Mouse (Mus musculus) spleen, postnatal 10 days (tissue): Measurements from ENCODE around the gene Zfp980.
"Not testable (repeated sequence)": the region's sequence is repeated elsewhere in the genome, so short reads cannot be mapped to it uniquely, and the experiment has no call there.

ENCODE experiments used
- DNase-seq, 2 experiments: peaks; one replicate each; pipeline ENCODE4 v3.0.0; 2021 to 2022; ENCODE audit warnings: low spot score in 2 of 2

The Zfp980 gene

GRCm38 (mm10) chr4:145670385-145670784, at the start of gene Zfp980:
Gene Zfp980 (plus strand): TSS chr4:145670685.
- not testable (repeated sequence) for DNase-seq

DNA sequence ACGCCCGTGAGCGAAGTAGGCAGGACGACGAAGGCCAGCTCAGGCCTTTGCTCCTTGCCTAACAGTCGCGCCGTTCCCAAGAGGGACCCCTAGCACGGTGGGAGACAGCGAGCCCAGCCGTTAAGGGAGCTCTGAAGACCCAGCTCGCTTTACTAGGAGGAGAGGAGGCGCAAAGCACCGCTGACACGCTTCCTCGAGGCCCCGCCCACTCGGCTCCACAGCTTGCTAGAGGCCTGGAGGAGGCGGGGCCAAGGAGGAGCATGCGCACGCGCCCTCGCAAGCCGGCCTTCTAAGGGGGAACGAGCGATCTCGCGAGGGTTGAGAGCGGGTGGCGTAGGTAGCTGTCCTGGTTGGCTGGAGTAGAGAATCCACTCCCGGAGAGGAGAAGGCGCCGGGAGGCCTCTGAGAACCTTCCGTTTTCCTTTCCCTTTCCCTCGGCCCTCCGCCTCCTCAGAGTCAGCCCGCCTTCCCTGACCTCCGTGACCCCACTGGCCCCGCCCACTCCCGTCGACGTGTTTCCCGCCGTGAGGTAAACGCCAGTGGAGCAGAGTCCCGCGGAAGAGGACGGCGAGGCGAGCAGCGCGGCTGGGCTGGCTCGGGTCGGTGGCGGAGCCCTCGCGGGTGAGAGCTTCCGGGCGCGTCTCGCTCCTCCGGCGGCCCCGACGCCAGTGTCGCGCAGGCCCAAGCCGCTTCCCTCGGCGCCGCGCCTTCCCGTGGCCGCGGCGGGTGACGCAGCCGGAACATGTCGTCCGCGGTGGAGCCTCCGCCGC, 29.9 kb upstream of the Zfp980 start:
- DNase-seq: peak in 1 of 2 experiments; percentile 18

GRCm38 (mm10) chr4:145674286-145674780, 3.8 kb downstream of the Zfp980 start:
- not testable (repeated sequence) for DNase-seq

DNA sequence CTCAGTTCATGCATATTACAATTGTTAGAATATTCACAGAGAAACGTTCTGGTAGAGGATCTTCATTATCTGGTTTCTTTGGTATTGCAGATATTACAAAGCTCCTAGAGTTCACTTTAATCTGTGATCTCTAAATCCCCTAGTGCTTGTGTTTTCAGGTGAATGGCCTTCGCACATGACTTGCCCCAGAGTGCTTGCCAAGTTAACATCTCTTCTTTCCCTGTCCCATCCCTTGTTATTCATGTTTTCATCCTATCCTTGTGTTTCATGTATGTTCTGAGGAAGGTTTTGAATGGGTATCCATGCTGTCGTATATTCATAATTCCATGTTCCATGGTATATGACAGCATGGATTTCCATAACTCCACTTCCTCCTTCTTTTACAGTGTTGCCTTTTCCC, 9.7 kb downstream of the Zfp980 start:
- peak in 1 of 2 experiments; percentile 29 for DNase-seq

DNA sequence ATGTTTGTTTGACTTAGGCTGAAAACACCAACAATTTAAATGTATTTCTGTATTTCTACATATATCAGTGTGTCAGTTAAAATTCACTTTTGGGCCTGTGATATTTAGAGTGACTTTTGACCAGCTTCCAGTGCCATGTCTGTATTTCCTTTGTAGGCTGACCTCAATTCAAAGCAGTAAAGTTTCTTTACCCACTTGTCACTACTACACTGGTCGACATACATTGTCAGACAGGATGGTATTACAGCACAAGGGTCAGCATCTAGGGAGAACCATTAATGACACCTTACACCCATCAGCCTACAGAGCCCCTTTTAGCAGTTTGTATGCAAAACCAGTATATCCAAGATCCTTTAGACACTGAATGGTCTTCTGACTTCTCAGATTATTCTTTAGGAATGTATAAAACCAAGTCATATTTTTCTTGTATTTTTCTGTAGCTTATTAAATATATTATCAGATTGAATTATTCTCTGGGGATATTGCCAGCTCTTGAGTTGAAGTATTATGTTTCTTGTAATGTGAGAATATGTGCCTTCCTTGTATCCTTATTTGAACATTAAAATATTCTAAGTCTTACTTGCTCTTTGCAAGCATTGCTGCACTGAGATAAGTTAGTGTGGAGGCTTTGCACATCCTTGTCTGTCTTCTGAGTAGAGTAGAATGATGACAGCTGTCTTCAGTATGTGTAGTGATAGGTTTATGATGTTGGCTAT, 10.3 kb downstream of the Zfp980 start:
- not testable (repeated sequence) for DNase-seq

GRCm38 (mm10) chr4:145682021-145682420, 11.5 kb downstream of the Zfp980 start:
- DNase-seq: not testable (repeated sequence)

DNA sequence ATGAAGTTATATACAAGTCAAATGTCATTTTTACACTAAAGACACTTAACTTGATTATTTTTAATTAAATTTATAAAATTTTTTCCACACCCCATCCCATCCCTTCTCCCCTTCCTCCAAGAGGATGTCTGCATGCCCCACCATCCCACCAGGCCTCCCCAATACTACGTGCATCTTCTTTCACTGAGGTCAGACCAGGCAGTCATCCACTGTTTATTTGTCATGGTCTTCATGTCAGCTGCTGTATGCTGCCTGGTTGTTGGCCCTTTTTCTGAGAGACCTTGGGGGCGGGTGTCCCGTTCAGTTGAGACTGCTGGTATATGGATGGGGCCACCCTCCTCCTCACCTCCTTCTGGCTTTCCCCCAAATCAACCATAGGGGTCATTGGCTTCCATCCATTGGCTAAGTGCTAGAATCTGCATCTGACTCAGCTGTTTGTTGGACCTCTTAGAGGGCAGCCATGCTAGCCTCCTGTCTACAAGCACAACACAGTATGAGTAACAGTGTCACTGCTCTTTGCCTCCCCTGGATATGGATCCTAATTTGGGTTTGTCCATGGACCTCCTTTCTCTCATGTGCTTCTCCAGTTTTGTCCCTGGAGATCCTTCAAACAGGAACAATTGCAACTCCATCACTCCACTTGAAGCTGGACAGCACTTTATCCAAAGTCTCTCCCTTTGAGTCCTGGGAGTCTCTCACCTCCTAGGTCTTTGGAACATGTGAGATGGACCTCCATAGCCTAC, 12.7 kb downstream of the Zfp980 start:
- not testable (repeated sequence) for DNase-seq

DNA sequence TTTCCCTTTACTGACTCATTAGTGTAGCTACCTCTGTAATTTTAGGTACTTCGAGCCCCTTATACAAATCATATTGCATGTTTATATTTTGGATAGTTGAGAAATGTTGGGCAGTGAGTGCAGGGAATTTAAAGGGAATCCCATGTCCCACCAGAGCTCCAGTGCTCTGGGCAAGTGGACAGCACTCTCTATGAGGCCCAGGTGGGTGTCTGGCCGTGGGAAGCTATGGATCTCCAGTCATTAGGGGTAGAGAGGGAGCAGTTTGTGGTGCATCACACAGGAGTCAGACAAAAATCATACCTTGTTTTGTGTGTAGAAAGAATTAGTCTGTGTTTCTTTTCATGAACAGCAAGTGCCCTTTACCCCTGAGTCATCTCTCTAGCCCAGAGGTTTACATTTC, 15.6 kb downstream of the Zfp980 start:
- DNase-seq: not testable (repeated sequence)

DNA sequence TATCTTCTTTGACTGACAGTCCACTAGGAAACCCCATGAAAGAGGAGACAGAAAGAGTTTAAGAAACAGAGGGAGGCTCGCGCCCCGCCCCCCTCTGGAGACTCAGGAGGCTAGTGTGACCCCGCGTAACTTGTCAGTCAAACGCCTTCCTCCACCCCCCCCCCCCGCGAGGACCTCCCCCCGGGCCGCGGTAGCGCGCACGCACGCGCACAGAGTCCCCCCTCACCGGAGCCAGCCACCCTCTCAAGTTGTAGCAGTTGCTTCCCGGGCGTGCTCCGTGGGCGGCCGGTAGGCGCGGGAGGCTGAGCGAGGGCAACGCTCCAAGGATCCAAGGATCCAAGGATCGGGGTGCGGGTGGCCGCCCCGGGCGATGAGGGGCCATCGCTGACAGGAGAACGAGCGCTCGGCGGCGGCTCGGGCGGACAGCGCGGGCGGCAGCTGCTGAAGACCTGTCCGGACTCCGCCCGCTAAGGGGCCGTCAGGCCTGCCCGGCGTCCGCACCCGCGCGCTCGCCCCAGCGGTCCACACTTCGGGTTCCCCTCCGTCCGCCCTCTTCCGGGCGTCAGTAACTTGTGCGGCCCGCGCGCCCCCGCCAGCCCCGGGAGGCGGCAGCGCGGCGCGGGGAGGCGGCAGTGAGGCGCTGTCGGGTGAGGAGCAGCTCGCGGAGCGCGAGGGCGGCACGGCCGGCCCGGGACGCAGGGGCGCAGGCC, 74.6 kb downstream of the Zfp980 start:
- DNase-seq: peak in 1 of 2 experiments; percentile 13

DNA sequence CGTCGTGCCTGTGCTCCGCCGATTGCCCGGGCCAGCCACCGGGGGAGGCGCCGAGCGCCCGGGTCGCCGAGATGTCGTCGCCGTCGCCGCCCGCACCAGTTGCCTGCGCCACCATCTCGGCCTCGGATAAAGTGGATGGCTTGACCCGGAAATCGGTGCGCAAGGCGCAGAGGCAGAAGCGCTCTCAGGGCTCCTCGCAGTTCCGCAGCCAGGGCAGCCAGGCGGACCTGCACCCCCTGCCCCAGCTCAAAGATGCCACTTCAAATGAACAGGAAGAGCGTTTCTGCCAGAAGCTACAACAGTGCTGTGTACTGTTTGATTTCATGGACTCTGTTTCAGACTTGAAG, 75.1 kb downstream of the Zfp980 start:
- not testable (repeated sequence) for DNase-seq
